Mouse (Mus musculus) forebrain, postnatal 0 days (tissue): ENCODE results near the gene Prss57. TPM values are rescaled to one million over a fixed set of nuclear protein-coding genes. Genes with fewer than 3 reads are reported as not detected.

ENCODE experiments used
- ATAC-seq: fragments of 200-750 bp; cut with Nextera tagmentation; 2 replicates; pipeline ENCODE4 v1.8.0; 2017; ENCODE audit warnings: mild to moderate bottlenecking, moderate library complexity
- DNase-seq: peaks from one replicate; pipeline ENCODE4 v3.0.0-alpha.2; 2015
- H3K27ac ChIP-seq: fragments of 300-500 bp; sonication (generic); 2 replicates; pipeline ENCODE4 v1.5.1; 2014; ENCODE audit warnings: low read depth, mild to moderate bottlenecking, antibody characterized with exemption, low read length, moderate library complexity, mixed read lengths
- H3K27me3 ChIP-seq: fragments of 300-500 bp; sonication (generic); 2 replicates; pipeline ENCODE4 v1.6.1; 2014; ENCODE audit warnings: mild to moderate bottlenecking, low read length, mixed read lengths; ENCODE audit not compliant: insufficient read depth
- H3K36me3 ChIP-seq: fragments of 300-500 bp; sonication (generic); 2 replicates; pipeline ENCODE4 v1.6.1; 2014; ENCODE audit warnings: mild to moderate bottlenecking, moderate library complexity; ENCODE audit not compliant: insufficient read depth
- H3K4me1 ChIP-seq: fragments of 300-500 bp; sonication (generic); 2 replicates; pipeline ENCODE4 v1.6.1; 2014; ENCODE audit warnings: antibody characterized with exemption; ENCODE audit not compliant: insufficient read depth
- H3K4me2 ChIP-seq: fragments of 300-500 bp; sonication (generic); 2 replicates; pipeline ENCODE4 v1.6.1; 2014; ENCODE audit warnings: low read depth, mild to moderate bottlenecking, moderate library complexity
- H3K4me3 ChIP-seq: fragments of 300-500 bp; sonication (generic); 2 replicates; pipeline ENCODE4 v1.5.1; 2014; ENCODE audit warnings: low read depth, low read length, mixed read lengths
- H3K9ac ChIP-seq: fragments of 300-500 bp; sonication (generic); 2 replicates; pipeline ENCODE4 v1.6.1; 2014; ENCODE audit warnings: mild to moderate bottlenecking
- H3K9me3 ChIP-seq: fragments of 300-500 bp; sonication (generic); 2 replicates; pipeline ENCODE4 v1.6.1; 2016; ENCODE audit warnings: low read length
- CTCF ChIP-seq: sonication (generic); IDR thresholded peaks from 2 replicates; pipeline ENCODE4 v1.5.1; 2016; ENCODE audit warnings: antibody characterized with exemption, control low read depth, low read depth
- WGBS: fragments of 180-500 bp; shearing (Covaris S2); extraction: QIAGEN DNeasy Blood & Tissue Kit; methylation state at CpG from one replicate; pipeline ENCODE4 v1.1.7; 2014; 5-methylcytosine and 5-hydroxymethylcytosine counted together
- polyA plus RNA-seq: library from polyadenylated mRNA; unstranded; fragments of >200 nt; fragmentation: Nextera tagmentation; extraction: Ambion mirVana; gene quantifications from 2 replicates; pipeline ENCODE4 v1.2.1, GENCODE M21; 2015
- total RNA-seq: library from RNA; depleted of rRNA; stranded (reverse); fragments of >200 nt; gene quantifications from 2 replicates; pipeline ENCODE4 v1.2.3, GENCODE M21; 2014

Prss57 gene
- total and polyA plus RNA-seq, 2 experiments from 2014 or later: 0.35 TPM; not detected in 1

DNA sequence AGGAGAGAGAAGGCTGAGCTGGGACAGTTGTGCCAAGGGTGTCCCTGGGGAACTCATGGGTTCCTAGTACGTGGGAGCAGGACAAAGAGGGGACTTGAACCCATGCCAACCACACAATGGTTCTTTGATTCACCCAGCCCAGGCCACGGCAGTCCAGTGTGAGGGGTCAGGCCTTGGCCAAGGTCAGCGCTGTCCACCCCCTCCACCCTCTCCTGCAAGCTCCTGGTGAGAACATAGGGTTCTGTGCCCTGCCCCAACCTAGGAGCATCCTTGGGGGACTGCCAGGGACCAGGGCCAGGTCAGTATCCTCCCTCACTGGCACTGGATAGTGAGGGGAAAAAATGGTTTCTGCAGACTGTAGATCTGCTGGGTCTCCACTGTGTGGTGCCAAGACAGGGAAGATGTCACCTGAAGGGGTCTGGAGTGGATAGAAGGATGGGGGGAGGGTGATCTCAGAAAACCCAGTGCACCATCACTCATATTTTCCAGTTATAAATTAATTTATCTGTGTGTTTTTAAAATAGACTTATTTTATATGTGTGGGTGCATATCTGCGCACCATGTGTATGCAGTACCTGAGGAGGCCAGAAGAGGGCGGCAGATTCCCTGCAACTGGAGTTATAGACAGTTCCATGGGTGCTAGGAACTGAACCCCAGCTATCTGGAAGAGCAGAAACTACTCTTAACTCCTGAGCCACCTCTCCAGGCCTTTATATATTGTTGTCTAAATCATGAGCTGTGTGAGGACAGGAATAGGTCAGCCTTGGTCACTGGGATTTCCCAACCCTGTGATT, 16.1 kb downstream of the Prss57 start:
- peak; percentile 40 for TF ChIP-seq CTCF
- no peak overlapping the region for H3K4me2 ChIP-seq
- H3K9ac ChIP-seq: no peak overlapping the region
- H3K4me1 ChIP-seq: no peaks in the 10 kb centered on the region
- peaks cover 12% of the 10 kb centered on the region for H3K27me3 ChIP-seq
- no peak for ATAC-seq
- H3K9me3 ChIP-seq: no peaks in the 10 kb centered on the region
- H3K27ac ChIP-seq: no peak overlapping the region
- H3K4me3 ChIP-seq: no peak overlapping the region
- no peak for DNase-seq
- WGBS: 63% methylated on average over 5 of the region's 5 CpGs
- H3K36me3 ChIP-seq: no peaks in the 10 kb centered on the region

DNA sequence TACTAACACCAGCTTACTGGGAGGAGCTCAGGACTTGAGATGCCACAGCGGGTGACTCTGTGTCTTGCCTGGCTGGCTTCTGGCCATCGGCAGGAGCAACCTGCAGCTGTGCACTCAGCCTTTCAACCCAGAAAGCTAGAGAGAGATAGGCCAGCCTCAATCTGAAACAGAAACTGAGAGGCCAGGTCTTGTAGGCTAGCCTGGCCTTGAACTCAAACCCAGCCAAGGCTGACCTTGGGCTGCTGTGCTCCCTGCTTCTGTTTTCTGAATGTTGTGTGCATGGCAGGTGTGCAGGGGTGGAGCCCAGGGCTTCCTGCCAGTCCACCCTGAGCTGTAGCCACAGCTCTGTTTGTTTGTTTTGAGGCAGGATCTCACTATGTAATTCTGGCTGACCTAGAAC, 17.6 kb downstream of the Prss57 start:
- H3K27ac ChIP-seq: no peak overlapping the region
- H3K4me1 ChIP-seq: 0 out of 2 replicates have a peak, but pooled peaks cover under 1% of the 10 kb centered on the region
- no peaks in the 10 kb centered on the region for H3K9me3 ChIP-seq
- ATAC-seq (no peak), DNase-seq (no peak)
- no peak overlapping the region for H3K9ac ChIP-seq
- no peak overlapping the region for H3K4me2 ChIP-seq
- H3K36me3 ChIP-seq: no peaks in the 10 kb centered on the region
- no peak for TF ChIP-seq CTCF
- peaks cover 12% of the 10 kb centered on the region for H3K27me3 ChIP-seq
- 95% methylated on average over 2 of the region's 2 CpGs for WGBS
- no peak overlapping the region for H3K4me3 ChIP-seq

DNA sequence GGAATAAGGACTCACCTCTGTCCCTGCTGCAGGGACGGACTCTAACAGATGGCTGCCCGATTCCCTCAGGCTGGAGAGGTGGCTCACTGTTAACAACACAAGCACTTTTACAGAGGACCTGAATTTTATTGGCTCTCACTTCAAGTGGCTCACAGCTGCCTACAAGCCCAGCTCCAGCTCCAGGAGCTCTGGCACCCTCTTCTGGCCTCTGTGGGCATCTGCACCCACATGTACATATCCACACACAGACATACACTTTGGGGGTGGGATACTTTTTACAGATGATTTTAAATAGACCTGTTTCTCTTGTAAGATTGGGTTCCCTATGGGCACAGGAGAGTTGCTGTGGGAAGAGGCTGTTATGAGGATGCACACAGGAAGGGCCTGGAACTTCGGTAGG, 18.4 kb downstream of the Prss57 start:
- Histone ChIP-seq H3K36me3 (no peaks in the 10 kb centered on the region), H3K9ac (no peak overlapping the region), H3K4me2 (no peak overlapping the region), H3K9me3 (no peaks in the 10 kb centered on the region), H3K27ac (no peak overlapping the region), H3K27me3 (peaks cover 9% of the 10 kb centered on the region), H3K4me3 (no peak overlapping the region), H3K4me1 (0 out of 2 replicates have a peak, but pooled peaks cover 6% of the 10 kb centered on the region)
- TF ChIP-seq CTCF: peak; percentile 13; the same call in 1 of the 2 replicates
- ATAC-seq (no peak), DNase-seq (no peak)
- 90% methylated on average over 3 of the region's 3 CpGs for WGBS

DNA sequence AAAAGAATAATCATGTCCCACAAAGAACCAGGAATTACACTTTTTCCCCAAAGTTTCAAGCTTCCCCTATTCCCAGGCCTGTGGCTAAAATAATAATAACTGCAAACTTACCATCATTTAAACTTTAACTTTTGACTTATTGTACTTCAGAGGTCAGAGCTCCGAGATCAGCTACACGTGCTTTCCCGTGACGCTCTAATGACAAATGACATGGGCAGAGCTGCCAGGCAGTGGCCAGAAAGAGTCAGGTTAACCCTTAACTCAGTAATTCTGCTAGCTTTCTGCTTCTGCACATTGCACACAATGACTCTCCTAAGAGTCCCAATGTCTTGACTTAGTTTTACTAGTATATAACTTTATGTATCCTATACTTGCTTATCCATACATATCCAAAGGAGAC, 21.4 kb downstream of the Prss57 start:
- Histone ChIP-seq H3K9ac (no peak overlapping the region), H3K4me3 (no peak overlapping the region), H3K36me3 (no peaks in the 10 kb centered on the region), H3K9me3 (no peaks in the 10 kb centered on the region), H3K27ac (no peak overlapping the region), H3K4me1 (peaks cover 15% of the 10 kb centered on the region; the same call in 1 of the 2 replicates), H3K27me3 (no peaks in the 10 kb centered on the region), H3K4me2 (no peak overlapping the region)
- WGBS: 79% methylated on average over 4 of the region's 4 CpGs
- no peak for TF ChIP-seq CTCF
- DNase-seq (no peak), ATAC-seq (no peak)

DNA sequence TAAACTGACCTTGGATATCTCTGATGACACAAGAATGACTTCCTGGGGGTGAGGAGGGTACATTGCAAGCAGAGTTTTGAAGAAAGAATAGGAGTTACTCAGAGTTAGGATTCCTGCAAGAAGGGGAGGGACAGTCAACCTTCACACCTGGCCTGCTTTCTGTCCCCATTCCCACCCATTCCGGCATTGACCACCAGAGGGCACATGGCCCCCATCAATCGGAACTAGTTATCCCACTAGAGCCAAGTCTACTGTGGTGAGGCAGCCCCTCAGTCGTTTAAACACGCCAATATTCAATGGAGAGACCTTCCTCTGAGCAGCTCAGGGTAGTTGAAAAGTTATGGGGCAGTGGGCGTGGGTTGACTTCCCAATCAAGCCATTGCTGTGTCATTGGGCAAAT, 22.4 kb downstream of the Prss57 start:
- peak; percentile 95 for TF ChIP-seq CTCF
- 2% methylated on average over 5 of the region's 5 CpGs for WGBS
- no peak overlapping the region for H3K27ac ChIP-seq
- no peaks in the 10 kb centered on the region for H3K36me3 ChIP-seq
- no peak overlapping the region for H3K4me3 ChIP-seq
- no peaks in the 10 kb centered on the region for H3K9me3 ChIP-seq
- no peak for ATAC-seq
- peak; percentile 86 for DNase-seq
- H3K4me2 ChIP-seq: peak overlapping the region; percentile 86
- H3K9ac ChIP-seq: no peak overlapping the region
- peaks cover 15% of the 10 kb centered on the region; the same call in 1 of the 2 replicates for H3K4me1 ChIP-seq
- no peaks in the 10 kb centered on the region for H3K27me3 ChIP-seq

DNA sequence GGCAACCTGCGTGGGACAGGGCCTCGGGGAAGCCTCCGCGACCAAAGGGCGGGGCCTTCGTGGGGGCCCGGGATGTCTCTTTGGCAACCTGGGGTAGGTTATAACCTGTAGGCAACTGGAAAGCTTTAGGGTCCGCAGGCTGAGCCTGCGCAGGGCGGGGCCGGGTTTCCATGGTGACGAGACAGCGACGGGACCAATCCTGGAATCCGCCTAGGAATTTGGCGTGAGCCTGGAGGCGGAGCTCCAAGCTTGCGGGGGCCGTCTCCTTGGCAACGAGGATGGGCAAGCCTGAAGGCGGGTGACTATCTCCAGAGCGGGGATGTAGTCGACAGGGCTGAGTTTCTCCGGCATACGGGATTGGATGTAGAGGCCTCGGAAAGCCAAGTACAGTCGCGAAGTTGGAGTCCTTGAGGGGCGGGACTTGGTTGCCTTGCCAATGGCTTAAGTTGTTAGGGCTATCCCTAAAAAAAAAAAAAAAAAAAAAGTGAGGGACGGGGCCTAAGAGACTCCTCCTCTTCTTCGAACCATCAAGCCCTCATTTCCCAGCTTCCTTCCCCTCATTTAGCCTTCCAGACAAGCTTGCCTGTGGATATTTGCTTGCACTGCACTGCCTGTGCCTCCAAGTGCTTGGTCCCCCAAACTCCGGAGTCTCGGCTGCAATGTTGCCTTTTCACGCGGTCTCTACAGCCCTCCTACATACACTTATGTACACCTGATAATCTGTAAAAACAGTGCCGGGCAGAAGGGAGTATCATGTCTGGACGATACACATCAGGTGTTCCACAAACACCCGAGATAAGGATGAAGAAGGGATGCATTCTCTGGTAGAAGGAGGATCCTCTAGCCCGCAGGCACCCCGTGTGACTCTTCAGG, 23.2 kb downstream of the Prss57 start:
- Histone ChIP-seq H3K27me3 (no peaks in the 10 kb centered on the region), H3K4me2 (peak overlapping the region; percentile 86), H3K9ac (peak overlapping the region; percentile 99), H3K4me1 (peaks cover 15% of the 10 kb centered on the region; the same call in 1 of the 2 replicates), H3K9me3 (no peaks in the 10 kb centered on the region), H3K27ac (peak overlapping the region; percentile 95), H3K4me3 (peak overlapping the region; percentile 97), H3K36me3 (no peaks in the 10 kb centered on the region)
- TF ChIP-seq CTCF: no peak
- ATAC-seq: peak; percentile 86
- DNase-seq: peak; percentile 97
- WGBS: 9% methylated on average over 40 of the region's 40 CpGs
